Mouse (Mus musculus) left cerebral cortex, adult 18-20 months (tissue): Measurements from ENCODE around the gene Hnrnph3. TPM values are rescaled to one million over a fixed set of nuclear protein-coding genes. Genes with fewer than 3 reads are reported as not detected.
A peak's percentile ranks its signal among the peaks of the same experiment; 100 is the strongest.
"Not testable (repeated sequence)": the region's sequence is repeated elsewhere in the genome, so short reads cannot be mapped to it uniquely, and the experiment has no call there.

Experiments used
- DNase-seq, 2 experiments: peaks; one replicate each; pipeline ENCODE4 v3.0.0; 2021 to 2022; ENCODE audit warnings: low spot score in 2 of 2, mixed read lengths in 1 of 2
- long read RNA-seq, 2 experiments: library from polyadenylated mRNA; stranded (forward); transcript quantifications; one replicate each; pipeline ENCODE4 v2.0.0; 2021
- total RNA-seq, 2 experiments: library from RNA; stranded (reverse); gene quantifications; 2 replicates each; pipeline ENCODE4 v1.2.3; 2021

Hnrnph3 gene
- 10 to 100 TPM; 50.2 to 50.8 TPM for total RNA-seq
- long read RNA-seq, experiment 1, transcript Hnrnph3-201 (10 exons, 2,213 nt) = major isoform, 26 of 79 reads
- long read RNA-seq, experiment 1, transcript Hnrnph3-202 (10 exons, 2,168 nt) = minor isoform, 6 of 79 reads
- long read RNA-seq, experiment 1, partial matches to known transcripts = 11 of 79 reads
- long read RNA-seq, experiment 1, other reads (novel, unspliced or antisense) = 32 of 79 reads
- long read RNA-seq, experiment 2, transcript Hnrnph3-201 (10 exons, 2,213 nt) = major isoform, 23 of 51 reads
- long read RNA-seq, experiment 2, transcript Hnrnph3-202 (10 exons, 2,168 nt) = minor isoform, 5 of 51 reads
- long read RNA-seq, experiment 2, partial matches to known transcripts = 5 of 51 reads
- long read RNA-seq, experiment 2, other reads (novel, unspliced or antisense) = 17 of 51 reads

DNA sequence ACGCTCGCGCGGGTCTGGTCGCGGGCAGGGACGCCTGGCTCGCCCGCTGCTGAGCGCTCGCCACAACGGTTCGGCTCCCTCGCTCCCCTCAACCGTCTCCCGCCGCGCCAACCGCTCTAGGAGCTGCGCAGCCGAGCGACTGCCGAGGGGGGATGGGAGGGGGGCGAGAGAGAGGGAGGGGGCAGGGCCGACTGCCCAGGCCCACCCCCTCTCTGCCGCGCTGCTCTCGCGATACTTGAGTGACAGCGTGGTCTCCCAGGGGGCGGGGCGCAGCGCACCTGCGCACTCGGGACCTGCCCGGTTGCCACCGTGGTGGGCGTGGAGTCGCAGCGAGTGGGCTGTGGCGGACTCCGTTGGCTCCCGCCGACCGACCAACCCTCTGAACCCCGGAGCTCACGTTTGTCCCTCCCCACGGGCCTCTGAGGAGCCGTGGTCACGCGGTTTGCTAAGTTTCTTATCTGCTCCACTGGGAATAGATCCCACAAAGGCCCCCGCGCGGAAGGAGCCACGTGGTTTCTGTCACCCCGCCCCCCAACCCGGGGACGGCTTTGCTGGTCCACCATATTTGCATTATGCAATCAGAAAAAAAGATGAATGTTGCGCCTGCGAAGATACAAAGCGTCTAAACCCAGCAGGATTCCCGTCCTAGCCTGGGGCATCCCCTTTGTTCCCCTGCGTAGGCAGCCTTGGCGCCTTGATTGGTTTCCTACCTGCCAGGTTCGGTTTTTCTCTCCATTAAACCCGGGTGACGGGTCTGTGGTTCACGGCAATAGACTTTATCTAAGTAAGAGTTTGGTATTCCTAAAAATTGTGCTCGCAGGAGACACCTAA lies at the start of gene Hnrnph3, which contains the start of gene Pbld2:
TSS of gene Hnrnph3 (minus strand) at position 469 of the 831 bp plus-strand sequence.
TSS of gene Pbld2 (plus strand) at position 567 of the 831 bp plus-strand sequence.
- peak; percentile 98 to 99 for DNase-seq

DNA sequence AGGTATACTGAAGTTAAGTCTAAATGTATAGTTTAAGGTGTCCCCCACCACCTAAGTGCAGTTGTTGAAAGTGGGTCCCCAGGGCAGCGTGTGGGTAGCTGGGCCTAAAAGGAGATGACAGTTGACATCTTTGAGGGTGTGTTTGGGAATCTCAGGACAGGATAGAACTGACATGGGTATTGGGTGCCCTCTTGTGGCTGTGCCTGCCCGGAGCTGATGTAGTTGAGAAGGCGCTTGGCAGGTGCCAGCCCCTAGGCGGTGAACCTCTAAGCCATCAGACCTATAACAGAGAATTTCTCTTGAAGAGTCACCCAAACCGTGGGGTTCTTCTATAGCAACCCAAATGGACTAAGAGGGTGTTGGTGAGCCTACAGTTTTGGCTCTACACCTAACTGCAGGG lies 42.0 kb upstream of the Hnrnph3 start:
- DNase-seq = peak; percentile 82 to 85

DNA sequence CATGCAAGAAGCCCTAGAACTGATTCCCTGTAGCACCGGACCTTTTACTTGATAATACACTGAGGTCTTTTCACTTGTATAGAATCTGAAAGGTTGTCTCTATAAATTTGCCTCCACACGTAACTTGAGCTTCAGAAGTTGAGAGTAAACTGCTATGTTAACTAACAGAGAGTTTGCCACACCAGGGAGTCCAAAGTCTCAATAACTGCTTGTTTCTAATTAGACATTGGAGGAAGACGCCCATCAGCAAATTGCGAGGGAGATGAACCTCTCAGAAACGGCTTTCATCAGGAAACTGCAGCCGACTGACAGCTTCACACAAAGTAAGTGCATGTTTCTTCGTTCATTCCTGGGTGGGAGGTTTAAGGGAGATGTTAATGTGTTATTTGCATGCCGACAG lies 41.5 kb upstream of the Hnrnph3 start:
- DNase-seq = no peak

DNA sequence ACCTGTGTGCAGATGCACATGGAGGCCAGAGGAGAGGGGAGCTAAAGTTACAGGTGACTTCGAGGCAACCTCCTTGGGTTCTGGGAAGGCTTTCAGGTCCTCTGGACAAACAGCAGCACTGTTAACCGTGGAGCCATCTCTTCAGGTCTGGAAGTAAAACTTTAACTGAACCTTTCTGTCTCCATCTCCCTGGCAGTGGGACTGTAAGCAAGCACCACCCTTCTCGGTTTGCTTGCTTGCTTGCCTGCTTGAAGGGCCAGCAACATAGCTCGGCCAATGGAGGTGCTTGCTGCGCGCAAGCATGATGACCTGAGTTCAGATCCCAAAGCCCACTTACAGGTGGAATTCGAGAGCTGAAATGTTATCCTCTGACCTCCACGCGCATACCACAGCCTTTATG lies 40.5 kb upstream of the Hnrnph3 start:
- no peak for DNase-seq

DNA sequence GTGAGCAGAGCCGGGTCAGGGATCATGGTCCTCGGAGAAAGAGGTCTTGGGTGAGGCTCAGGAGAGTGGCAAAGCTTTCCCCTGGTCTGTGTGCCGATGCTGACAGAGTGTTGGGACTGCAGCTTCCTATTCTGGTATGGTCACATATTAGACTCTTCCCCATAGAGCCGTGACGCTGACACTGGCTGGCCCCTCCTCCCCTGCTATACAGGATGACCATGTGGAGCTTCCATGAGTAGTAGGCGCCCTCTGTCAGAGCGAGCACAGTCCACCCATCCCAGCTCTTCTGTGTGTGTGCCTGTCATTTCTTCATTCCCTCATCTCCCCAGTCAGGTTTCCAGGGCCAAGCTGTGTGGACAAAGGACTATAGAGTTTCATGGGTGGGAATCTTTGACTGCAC lies 39.3 kb upstream of the Hnrnph3 start:
- DNase-seq = no peak

DNA sequence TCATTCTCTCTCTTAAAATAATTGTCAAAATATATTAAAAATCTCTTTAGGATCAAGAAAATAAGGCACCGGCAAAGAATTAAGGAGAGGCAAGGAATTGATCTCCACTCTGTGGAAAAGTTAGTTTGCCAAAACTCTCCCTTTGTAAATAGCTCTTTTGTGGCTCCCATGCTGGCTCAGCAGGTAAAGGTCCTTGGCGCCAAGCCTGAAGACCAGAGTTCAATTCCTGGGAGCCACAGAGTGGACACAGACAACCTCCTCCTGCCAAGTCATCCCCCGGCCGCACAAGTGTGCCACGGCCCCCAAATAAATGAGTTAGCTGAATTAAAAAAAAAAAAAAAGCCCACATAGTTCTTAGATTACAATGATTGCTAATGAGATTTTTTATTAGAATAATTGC lies 38.7 kb upstream of the Hnrnph3 start:
- no peak for DNase-seq

DNA sequence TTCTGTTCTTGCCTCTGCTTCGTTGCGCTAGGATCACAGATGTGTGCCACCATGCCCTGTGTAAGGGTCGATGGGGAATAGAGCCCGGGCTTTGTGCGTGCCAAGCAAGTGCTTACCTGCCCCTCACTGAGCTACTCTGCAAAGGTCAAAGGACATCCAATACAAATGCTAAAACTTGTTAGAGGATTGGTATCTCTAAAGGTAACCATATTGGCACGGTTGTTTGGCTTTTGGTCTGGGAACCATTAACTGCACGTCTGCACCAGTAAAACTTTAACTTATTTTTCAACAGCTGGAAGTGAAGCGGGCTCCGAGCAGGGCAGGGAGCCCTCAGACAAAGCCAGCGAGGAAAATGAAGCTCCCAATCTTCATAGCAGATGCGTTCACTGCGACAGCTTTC lies 37.2 kb upstream of the Hnrnph3 start:
- DNase-seq = no peak

DNA sequence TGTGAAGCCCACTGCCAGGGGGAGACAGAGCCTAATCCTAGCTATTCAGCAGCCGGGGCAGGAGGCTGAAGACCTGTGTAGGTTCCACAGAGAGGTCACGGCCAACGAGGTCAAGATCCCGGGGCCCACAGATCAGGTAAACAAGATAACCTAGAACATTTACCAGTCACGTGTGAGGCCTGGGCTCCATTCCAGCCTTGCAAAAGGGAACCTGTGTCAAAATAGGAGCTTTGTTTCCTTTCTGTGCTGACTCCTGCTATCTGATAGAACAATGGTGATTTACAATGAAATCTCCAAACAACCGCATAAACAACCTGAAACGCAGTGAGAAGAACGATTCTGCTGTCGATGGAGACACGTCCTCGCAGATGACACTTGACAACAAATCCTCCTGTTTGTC lies 36.4 kb upstream of the Hnrnph3 start:
- DNase-seq = no peak

DNA sequence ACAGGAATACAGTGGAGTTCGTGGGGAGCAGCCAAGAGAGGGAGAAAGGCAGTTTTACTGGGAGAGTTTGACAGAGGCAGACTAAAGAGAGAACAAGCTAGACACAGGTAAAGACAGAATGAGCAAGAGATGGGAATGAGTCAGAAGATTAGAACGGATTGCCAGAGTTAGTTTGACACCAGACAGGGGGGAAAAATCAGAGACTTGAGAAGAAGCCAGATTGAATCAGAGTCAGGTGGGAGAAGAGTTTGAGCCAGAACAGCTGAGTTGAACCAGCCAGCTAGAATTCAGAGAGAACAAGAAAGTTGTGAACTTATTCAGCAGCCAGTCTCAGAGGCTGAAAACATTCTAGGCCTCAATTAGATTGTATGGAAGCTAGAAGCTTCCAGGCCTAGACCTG lies 35.8 kb upstream of the Hnrnph3 start, which contains the start of gene Pbld1:
TSS of gene Pbld1 (plus strand) at position 301 of the 400 bp plus-strand sequence.
- no peak for DNase-seq

DNA sequence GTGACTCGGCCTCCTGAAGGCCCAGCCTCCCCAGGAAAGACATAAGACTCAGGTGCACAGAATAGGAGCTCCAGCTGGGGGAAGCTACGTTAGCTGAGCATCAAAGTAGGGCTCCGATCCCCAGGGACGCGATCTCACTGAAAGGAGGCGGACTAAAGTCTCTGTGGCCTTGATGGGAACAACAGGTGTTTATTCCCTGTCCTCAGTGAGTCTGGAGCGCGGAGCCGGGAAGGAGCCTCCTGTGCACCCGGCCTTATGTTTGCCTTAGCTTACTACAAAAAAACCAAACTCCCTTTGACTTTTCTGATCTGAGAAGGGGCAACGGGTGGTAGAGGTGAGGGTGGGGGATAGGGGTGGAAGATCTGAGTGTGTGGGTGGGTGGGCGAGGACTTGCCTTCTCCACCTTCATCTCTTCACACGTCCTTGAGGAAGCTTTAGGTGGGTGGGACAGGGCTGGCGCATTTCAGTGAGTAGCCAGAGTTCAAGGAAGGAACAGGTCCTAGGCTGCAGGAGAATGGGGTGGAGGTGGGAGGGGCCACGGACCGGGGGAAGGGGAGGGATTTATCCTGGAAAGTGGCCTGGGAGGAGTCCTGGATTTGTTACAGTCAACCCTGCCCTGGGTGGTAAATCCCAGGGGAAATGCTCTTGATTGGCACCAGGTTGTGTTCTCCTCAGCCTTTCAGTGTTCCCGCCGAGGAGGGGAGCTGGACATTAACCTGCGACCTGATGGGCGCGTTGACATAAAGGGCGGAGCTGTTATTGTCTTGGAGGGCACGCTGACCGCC lies 33.1 kb upstream of the Hnrnph3 start:
- no peak for DNase-seq

DNA sequence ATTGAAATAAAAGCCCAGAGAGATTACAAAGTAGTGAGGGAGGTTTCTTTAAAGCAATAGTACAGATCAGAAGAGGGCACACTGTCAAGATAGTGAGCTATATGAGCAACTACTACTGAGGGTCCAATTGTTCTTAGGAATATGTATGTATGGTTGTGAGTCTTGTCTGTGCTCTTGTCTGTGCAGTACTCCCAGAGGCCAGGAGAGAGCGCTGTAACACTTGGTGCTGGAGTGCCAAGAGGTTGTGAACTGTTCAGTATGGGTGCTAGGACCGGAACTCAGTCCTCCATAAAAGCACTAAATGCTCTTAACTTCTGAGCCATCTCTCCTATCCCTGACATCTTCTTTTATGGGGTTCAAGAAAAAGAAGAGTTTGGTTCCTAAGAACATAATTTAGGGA lies 30.6 kb upstream of the Hnrnph3 start:
- DNase-seq = no peak

DNA sequence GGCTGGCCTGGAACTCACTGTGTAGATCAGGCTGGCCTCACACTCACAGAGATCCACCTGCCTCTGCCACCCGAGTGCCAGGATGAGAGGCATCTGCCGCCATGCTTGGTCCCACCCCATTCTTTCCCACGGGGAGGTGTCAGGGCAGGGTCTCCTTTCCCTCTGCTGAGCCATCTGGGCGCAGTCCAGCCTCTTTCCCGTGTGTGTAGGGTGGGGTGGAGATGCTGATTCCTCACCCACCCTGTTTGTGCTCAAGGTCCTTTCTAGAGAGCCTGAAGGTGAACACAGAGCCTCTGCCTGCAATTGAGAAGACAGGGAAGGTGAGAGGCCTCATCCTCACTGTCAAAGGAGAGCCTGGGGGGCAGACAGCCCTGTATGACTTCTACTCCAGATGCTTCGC lies 30.1 kb upstream of the Hnrnph3 start:
- DNase-seq = not testable (repeated sequence)

DNA sequence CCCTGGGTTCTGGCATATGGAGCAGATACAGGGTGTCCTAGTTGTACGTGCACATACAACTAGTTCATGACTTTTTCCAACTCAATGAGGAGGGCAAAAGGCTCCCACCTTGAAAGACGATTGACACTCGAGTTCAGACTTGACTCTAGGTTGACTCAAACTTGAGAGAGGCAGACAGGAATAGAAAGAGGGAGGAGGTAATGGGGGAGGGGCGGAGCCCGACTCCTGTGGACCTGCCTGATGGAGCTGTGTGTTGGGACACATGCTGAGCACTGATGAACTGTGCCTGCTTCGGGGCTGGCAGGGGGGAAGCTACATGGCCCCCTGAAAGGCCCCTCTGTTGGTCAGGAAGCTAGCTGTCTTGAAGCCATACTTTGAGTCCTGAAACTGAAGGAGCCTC lies 29.0 kb upstream of the Hnrnph3 start:
- DNase-seq = no peak

DNA sequence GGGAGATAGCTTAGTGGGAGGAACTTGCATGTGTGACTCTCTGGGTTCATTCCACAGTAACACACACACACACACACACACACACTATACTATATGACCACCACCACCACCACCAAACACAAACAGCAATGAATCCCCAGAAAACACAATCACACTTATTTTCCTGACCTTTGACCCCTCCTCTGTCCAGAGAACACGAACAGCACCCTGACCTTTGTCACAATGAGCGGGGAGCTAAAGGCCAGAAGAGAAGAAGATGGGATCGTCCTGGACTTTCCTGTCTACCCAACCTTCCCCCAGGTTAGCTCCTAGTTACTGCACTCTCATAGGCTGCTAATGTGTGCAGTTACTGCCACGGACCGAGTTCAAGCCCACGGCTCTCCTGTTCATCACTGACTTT lies 28.0 kb upstream of the Hnrnph3 start:
- DNase-seq = no peak

DNA sequence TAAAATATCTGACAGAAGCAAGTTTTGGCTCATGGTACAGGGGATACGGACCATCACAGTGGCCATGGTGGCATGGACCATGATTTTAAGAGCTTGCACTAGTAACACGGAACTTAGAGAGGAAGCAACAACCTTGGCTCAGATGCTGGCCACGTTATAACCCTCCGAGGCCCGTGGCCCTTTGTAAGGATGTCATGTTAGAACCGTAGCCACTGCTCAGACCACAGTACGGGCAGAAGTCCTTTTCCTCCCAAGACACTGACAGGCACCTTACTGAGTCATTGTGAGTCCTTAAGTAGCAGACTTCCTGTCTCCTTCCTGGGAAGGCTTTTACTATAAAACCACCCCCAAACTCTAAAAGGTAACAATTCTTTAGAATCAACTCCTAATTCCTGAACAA lies 27.2 kb upstream of the Hnrnph3 start:
- no peak for DNase-seq

DNA sequence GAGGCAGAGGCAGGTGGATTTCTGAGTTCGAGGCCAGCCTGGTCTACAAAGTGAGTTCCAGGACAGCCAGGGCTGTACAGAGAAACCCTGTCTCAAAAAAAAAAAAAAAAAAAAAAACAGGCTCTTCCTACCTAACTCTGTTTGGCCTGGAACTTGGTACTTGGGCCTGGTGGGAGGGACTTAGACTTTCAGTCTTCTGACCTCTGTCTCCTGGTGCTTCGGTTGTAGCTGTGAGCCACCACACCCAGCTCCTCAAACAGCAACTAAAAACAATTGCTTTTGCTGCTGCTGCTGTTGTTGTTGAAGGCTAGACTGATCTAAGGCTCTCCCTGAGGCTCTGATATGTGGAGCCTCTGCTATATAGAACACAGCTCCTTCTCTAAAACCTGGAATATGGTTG lies 25.1 kb upstream of the Hnrnph3 start:
- DNase-seq = no peak

DNA sequence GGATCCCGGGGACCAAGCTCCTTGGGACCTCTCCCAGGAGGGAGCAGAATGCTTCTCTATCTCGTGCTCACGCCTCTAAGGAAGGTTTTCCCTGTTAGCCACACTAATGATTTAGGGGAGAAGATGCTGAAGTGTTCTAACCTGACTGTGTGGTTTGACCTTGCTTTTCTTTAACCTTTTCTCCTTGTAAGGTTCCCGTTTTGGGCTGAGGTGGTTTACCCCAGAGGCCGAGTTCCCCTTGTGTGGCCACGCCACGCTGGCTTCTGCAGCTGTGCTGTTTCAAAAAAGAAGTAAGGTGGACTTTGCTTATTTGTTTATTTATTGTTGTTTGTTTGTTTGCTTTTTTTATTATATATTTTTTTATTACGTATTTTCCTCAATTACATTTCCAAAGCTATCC lies 23.7 kb upstream of the Hnrnph3 start:
- DNase-seq = no peak

DNA sequence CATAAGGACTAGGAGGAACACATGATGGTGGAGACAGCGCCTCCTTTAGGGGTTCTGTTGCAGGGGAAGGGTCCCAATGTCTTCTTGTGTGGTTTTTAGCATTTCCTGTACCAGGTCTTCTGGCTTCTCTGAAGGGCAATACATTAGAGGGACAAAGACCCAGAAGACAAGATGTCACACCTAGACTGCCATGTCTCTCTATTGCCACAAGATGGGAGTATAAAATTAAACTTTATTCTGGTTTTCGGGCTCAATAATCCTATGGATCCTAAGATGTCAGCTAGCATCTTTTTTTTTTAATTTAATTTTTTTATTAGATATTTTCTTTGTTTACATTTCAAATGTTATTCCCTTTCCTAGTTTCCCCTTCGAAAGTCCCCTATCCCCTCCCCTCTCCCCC lies 19.1 kb upstream of the Hnrnph3 start:
- no peak for DNase-seq

DNA sequence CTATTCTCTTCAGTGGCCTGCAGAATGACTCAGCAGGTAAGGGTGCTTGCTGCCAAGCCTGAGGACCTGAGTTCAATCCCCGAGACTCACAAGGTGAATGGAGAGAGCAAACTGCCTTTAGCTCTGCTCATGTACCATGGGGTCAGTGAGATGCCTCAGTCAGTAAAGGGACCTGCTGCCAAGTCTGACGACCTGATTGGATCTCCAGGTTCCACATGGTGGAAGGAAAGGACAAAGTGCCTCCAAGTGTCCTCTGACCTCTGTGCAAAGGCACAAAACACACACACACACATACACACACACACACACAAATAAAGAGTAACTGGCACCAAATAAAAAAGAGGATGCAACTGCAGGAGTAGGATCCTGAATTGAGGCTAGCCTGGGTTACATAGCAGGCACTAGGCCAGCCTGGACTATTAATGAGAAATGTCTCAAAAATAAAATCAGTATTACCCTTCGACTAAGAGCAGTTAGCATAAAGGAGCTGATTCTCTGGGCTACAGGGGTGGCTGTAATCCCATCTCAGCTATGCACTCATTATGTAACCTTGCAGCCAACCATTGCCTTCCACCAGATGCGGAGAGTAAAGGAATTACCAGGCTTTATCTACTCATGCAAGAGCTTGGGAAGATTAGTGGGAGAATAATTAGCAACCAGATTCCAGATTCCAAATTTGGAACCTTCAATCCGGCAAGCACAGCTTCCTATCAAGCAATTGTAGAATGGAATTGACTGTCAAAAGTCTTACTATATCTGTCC lies 16.0 kb upstream of the Hnrnph3 start:
- DNase-seq = no peak

DNA sequence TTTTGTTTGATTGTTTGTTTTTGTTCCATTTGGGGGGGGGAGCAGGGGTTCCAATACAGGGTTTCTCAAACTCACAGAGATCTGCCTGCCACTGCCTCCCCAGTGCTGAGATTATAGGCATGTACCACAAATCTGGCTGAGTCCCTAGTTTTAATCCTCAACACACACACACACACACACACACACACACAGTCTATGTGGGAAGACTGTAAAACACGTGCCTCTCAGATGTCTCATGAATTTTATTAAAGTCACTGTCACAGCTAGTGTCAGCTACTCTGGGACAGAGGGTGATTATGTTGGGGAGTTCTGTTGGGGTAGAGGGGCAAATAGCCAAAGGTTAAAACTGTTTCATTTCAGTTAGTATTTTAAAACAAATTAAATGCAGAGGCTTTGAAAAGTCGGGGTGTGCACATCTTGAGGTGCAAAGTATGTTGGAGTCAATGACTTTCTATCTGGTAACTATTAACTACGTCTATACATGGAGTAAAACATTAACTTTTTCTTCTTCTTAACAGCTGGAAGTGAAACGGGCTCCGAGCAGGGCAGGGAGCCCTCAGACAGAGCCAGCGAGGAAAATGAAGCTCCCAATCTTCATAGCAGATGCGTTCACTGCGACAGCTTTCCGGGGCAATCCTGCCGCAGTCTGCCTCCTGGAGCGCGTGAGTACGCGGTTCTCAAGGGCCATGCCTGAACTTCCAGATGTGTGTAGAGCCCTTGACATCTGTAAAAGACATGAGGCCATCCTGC lies 14.7 kb upstream of the Hnrnph3 start:
- DNase-seq = no peak
